Mouse (Mus musculus): ENCODE measurements around the gene Gstm6.

DNA sequence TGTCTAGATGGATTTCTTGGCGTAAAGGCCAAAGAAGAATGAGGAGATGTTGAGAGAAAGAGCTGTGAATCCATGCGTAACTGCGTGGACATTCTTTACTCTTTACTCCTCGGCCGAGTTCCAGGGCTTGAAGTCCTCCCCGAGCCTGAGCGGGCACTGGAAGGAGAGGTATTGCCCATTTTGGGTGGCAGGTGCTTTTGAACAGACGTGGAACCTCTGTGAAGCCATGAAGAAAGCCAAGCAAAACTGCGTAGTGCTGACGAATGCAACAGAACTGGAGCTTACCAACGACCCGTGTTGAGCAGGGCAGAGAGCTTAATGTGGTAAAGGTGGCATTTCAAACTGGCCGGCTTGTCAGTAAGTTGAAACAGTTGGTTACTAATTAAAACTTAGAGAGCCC is 44.9 kb downstream of the Gstm6 start:
- TF ChIP-seq CTCF (IDR thresholded peaks at IDR 0.05; ENCODE audit: insufficient read depth, low read depth, low read length) (no peak), POLR2A (IDR thresholded peaks at IDR 0.05; ENCODE audit: insufficient read depth, low read depth, low read length) (no peak)

Measured in olfactory bulb, adult 2 months (tissue).